ENCODE assay signal across 10 mouse cellular contexts in genomic region chr1:176879005-176879404, GRCm38 (mm10).
DNase-seq lines count a peak whose midpoint lies in the region; ATAC-seq and TF ChIP-seq lines count a peak whose summit lies in the region.
"Had no signal": no experiment of that assay in that cellular context is flagged by ENCODE, and none has a peak within 500 bp of the region (broad histone marks: within the 10 kb centered on the region; RNA-seq: fewer than 3 reads in every experiment).

No protein-coding gene starts in this region.

- H3K4me1 ChIP-seq in heart, postnatal 0 days (ENCODE audit: control insufficient read depth, insufficient read depth) = no peaks in the 10 kb centered on the region

- H3K9ac ChIP-seq in heart, postnatal 0 days (replicated peaks; ENCODE audit: low read depth, low read length) = no peak overlapping the region
- H3K9ac ChIP-seq: neural tube, embryonic 15.5 days had no signal

- H3K4me3 ChIP-seq in heart, postnatal 0 days (ENCODE audit: low read depth, low read length) = no peak overlapping the region
- H3K4me3 ChIP-seq: neural tube, embryonic 15.5 days had no signal

- intact Hi-C loops in heart, postnatal 14 days (cut with DNase I) = loop anchor here (2.0 to 10.0 kb wide), 3 partner anchors 310 to 823 kb away; no protein-coding TSS in a partner anchor

- no peak overlapping the region for H3K27ac ChIP-seq in heart, postnatal 0 days (ENCODE audit: low read depth)
- H3K27ac ChIP-seq: neural tube, embryonic 15.5 days had no signal

- H3K27me3 ChIP-seq in heart, postnatal 0 days (ENCODE audit: control insufficient read depth, insufficient read depth, low read length) = no peaks in the 10 kb centered on the region
- H3K27me3 ChIP-seq: neural tube, embryonic 15.5 days had no signal

- no peak for TF ChIP-seq EP300 in heart, postnatal 0 days (IDR thresholded peaks at IDR 0.05; ENCODE audit: low read depth)

- no peak for ATAC-seq in heart, postnatal 0 days (ENCODE audit: insufficient read depth, low read depth)

- peak; percentile 29; the same call in 1 of the 2 replicates for TF ChIP-seq CTCF in heart, postnatal 0 days (IDR thresholded peaks at IDR 0.05; ENCODE audit: low read depth)

- no peak overlapping the region for H3K4me2 ChIP-seq in heart, postnatal 0 days (ENCODE audit: low read depth, low read length)
- H3K4me2 ChIP-seq: neural tube, embryonic 15.5 days had no signal

- no peaks in the 10 kb centered on the region for H3K36me3 ChIP-seq in heart, postnatal 0 days (replicated peaks; ENCODE audit: control insufficient read depth, insufficient read depth, low read length)
- H3K36me3 ChIP-seq: neural tube, embryonic 15.5 days had no signal

- DNase-seq in heart, postnatal 0 days (ENCODE audit: low spot score) = no peak
- no peak for DNase-seq in heart, adult 18-20 months
- peak; percentile 54 for DNase-seq in 416B (ENCODE audit: low read depth)
- DNase-seq in cerebellum, adult 9-10 months = peak; percentile 85
- peak; percentile 63 for DNase-seq in layer of hippocampus, adult 9-10 months (ENCODE audit: low spot score)
- DNase-seq in adrenal gland, adult 18-20 months (ENCODE audit: low spot score in 2 of 2) = no peak
- DNase-seq in adrenal gland, postnatal 14 days = no peak
- no peak for DNase-seq in heart, postnatal 14 days

- 59% methylated on average over 2 of the region's 2 CpGs for WGBS in heart, postnatal 0 days

- H3K9me3 ChIP-seq in heart, postnatal 0 days (replicated peaks; ENCODE audit: control insufficient read depth, low read length) = no peaks in the 10 kb centered on the region
- H3K9me3 ChIP-seq: G1E; neural tube, embryonic 15.5 days had no signal

Comparison
In these comparisons a context has a peak if more than half of its experiments do, and no peak if none do; other contexts are left out.
1. DNase-seq: peak in 416B (single experiment), cerebellum, adult 9-10 months (single experiment) and layer of hippocampus, adult 9-10 months (single experiment); none in heart, postnatal 0 days (single experiment), heart, adult 18-20 months (0 of 2), adrenal gland, adult 18-20 months (0 of 2), adrenal gland, postnatal 14 days (single experiment) and heart, postnatal 14 days (0 of 2).